Mouse (Mus musculus): Measurements from ENCODE around the gene Prickle1. TPM values are rescaled to one million over a fixed set of nuclear protein-coding genes. Genes with fewer than 3 reads are reported as not detected.

Prickle1 gene
- total RNA-seq, 2 experiments from 2014 or later: 92.0 to 103 TPM

DNA sequence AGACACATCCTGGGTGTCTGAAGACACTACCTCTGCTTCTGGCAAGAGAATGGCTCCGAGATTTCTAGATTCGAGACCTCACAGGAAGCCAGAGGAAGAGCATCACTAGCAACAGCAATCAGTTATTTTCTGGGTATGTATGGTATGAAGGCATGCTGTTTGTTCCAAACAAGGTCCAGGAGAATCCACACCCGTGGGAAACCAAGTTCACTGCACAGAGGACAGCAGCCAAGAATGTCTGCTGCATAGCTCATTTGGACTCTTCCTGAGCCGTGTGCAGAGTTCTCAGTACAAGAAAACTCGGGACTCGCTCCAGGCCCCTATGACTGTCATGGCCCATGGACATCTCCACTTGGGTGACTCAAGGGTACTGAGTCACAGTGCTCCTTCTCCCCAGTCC, 34.2 kb downstream of the Prickle1 start:
- intact Hi-C loops (cut with DNase I): no loop called here
- DNase-seq (ENCODE audit: low spot score in 2 of 2): no peak

GRCm38 (mm10) chr15:93558421-93558820, 37.3 kb downstream of the Prickle1 start:
- no peak for DNase-seq (ENCODE audit: low spot score in 2 of 2)
- intact Hi-C loops (cut with DNase I): no loop called here

GRCm38 (mm10) chr15:93555719-93556118, 40.0 kb downstream of the Prickle1 start:
- intact Hi-C loops (cut with DNase I): no loop called here
- no peak for DNase-seq (ENCODE audit: low spot score in 2 of 2)

DNA sequence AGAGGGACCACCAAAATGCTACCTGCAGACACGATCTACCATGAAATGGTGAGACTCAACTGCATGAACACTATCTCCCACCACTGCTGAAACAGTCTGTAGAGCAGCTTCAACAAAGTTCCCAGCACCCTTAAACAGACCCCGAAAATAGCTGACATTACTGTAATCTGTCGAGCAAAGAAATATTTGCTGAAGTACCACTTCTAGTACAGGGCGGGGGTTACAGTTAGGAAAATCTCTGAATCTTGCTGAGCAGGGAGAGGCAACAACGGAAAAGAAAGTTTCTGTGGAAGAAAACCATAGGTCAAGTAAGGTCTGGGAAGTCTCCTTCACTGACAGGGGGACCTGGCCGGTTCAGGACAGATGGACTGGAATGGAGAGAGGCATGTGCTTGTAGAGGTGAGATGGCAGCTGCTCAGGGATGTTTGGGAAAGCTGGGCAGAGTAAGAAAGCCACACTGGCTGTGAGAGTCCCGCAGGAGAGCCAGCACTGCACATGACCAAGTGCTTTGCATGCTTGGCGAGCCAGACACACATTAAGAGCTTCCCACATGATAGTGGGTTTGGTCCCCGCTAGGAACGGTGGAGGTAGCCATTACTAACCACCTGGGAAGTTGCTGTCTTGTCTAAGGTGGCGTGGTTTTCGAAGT, 41.4 kb downstream of the Prickle1 start:
- intact Hi-C loops (cut with DNase I): no loop called here
- no peak for DNase-seq (ENCODE audit: low spot score in 2 of 2)

DNA sequence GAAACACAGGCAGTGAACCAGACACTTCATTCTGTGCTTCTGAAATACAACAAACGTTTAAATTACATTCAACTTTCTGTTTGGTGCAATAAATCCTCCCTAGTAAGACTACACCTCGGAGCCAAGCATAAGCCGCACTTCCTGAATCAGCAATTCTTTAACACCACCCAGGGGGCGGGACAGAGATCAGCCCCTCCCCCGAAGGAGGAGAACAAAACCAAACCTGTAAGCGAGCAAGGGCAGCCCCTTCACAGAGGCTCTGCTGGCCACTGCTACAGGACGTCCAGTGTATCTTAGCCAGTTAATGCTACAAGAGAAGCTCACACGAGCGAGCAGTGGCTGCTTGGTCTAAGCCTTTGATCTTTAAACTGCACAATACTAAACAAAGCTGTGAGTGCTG, 43.5 kb downstream of the Prickle1 start:
- intact Hi-C loops (cut with DNase I): no loop called here
- DNase-seq (ENCODE audit: low spot score in 2 of 2): no peak

- intact Hi-C loops (cut with DNase I): no loop called here
- no peak for DNase-seq (ENCODE audit: low spot score in 2 of 2)
These were observed 47.4 kb downstream of the Prickle1 start for GRCm38 (mm10) chr15:93548297-93548696.

DNA sequence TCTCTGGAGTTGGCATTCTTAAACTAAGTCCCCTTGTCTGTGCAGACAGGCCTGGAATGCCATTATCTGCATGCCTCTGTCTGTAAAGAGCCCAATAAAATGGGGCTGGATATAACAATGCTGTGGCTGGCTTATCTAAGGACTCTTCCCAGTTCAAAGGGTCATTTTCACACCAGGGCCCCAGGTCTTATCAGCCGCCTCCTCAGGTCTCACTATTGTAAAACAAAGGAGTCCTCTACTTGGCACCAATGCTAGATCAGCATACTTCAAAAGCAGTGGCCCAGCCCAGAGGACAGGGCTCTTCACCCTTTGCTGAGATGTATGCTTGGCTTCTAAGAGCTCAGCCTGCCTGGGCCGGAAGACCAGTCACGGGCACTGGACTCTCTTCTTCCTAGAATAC, 56.3 kb downstream of the Prickle1 start:
- intact Hi-C loops (cut with DNase I): no loop called here
- no peak for DNase-seq (ENCODE audit: low spot score in 2 of 2)

- no peak for DNase-seq (ENCODE audit: low spot score in 2 of 2)
- intact Hi-C loops (cut with DNase I): no loop called here
These were observed 57.0 kb downstream of the Prickle1 start for GRCm38 (mm10) chr15:93538551-93539205.

DNA sequence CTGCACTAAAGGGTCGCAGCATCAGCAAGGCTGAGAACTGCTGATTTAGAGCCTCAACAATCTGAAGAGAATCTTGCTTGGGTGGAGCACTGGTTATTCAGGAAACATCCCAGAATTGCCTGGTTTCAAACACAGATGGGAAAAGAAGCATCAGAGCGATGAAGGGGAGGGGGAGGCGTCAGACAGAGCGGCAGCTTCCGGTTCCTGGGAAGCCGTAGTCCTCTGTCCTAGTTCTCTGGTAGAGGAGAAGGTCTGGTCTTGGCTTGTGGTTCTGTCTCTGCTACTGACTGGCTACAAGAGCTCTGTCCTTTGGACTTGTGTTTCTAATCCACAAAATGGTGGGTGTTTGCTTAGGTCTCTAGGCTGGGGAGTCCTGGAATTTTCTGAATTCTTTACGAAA, 57.9 kb downstream of the Prickle1 start:
- intact Hi-C loops (cut with DNase I): no loop called here
- no peak for DNase-seq (ENCODE audit: low spot score in 2 of 2)

- no peak for DNase-seq (ENCODE audit: low spot score in 2 of 2)
- intact Hi-C loops (cut with DNase I): no loop called here
These were observed 59.5 kb downstream of the Prickle1 start for GRCm38 (mm10) chr15:93536191-93536590.

DNA sequence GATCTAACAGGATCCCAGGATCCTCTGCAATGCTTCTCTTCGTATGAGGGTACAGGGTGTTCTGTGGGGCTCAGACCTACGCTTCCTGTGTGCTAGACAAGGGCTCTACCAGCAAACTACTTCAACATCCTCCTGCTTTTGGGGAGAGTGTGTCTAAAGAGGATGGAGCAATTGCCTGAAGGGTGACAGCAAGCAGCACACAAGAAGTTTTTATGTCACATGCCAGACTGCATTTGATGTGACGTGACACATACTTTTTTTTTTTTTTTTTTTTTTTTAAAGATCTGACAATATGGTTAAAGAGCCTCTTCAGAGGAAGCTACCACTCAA, 65.0 kb downstream of the Prickle1 start:
- no peak for DNase-seq (ENCODE audit: low spot score in 2 of 2)
- intact Hi-C loops (cut with DNase I): no loop called here

- intact Hi-C loops (cut with DNase I): no loop called here
- no peak for DNase-seq (ENCODE audit: low spot score in 2 of 2)
These were observed 65.6 kb downstream of the Prickle1 start for GRCm38 (mm10) chr15:93529831-93530702.

GRCm38 (mm10) chr15:93525305-93525917, 70.3 kb downstream of the Prickle1 start:
- intact Hi-C loops (cut with DNase I): no loop called here
- no peak for DNase-seq (ENCODE audit: low spot score in 2 of 2)

DNA sequence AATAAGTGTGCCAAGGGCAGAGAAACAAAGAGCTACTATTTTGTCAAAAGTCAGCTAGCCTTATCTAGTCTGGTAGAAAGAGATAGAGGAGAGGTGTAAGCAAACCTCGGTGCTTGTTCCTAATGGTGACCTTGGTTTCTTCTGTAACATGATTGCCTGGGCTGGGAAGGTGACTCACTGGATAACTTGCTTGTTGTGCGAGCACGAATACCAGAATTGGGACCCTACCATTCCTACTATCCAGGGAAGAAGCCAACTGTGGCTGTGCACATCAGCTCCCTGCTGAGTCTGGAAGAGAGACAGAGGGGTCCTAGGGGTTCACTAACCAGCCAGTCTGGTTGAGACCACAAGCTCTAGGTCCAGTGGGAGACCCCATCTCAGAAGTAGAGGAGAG, 73.9 kb downstream of the Prickle1 start:
- no peak for DNase-seq (ENCODE audit: low spot score in 2 of 2)
- intact Hi-C loops (cut with DNase I): no loop called here

- no peak for DNase-seq (ENCODE audit: low spot score in 2 of 2)
- intact Hi-C loops (cut with DNase I): no loop called here
These were observed 74.5 kb downstream of the Prickle1 start for GRCm38 (mm10) chr15:93521088-93521786.

- intact Hi-C loops (cut with DNase I): loop anchor here (2.0 to 5.0 kb wide), 2 partner anchors 55 to 692 kb away; no protein-coding TSS in a partner anchor
- DNase-seq (ENCODE audit: low spot score in 2 of 2): no peak
These were observed 75.6 kb downstream of the Prickle1 start for GRCm38 (mm10) chr15:93519836-93520826.

DNA sequence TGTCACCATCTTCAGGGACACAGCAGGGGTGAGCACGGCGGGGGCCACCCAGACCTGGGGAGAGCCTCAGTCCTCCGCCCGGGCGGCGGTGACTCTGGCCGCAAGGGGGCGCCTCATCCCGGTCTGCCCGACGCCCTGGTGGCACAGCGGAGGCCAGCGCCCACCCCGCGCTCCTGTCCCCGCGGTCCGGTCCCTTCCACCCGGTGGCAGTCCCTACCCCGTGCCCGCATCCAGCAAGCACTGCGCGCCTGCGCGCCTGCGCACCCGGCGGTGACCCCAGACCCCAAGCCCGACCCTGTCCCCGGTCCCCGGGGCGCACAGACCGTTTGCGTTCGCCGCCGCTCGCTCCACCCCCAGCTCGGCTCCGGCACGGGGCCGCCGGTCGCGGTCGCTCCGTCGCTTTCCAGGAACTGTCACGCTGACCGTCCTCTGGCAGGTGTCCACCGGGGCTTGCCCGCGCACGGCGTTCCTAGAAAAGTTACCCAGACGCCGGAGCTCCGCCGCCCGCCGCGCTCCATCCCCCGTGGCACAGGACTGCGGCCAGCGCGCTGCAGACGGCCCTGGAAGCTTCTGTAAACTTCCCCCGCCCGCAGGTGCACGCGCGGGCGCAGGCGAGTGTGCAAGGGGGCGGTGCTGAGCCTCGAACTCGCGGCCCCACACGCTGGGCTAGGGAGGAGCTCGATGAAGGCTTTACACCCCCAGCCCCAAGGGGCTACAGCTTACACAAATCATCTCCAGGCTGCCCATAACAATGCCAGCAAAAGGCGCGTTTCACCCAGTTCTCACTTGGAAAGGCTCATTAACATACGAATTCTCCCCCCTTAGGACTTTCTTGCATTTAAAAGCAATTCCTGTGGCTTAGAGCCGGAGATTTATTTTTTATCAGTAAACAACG, 76.5 kb downstream of the Prickle1 start:
- intact Hi-C loops (cut with DNase I): loop anchor here (2.0 to 5.0 kb wide), 2 partner anchors 56 to 693 kb away; no protein-coding TSS in a partner anchor
- peak; percentile 79 to 86 for DNase-seq (ENCODE audit: low spot score in 2 of 2)
